Mouse (Mus musculus): ENCODE results near the gene Thbs3.

The Thbs3 gene

GRCm38 (mm10) chr3:89195979-89196877 lies 18.8 kb upstream of the Thbs3 start:
- peak; percentile 91 to 92 for DNase-seq (ENCODE audit: low spot score in 2 of 2)

- no peak for DNase-seq (ENCODE audit: low spot score in 2 of 2)
These were observed 15.1 kb upstream of the Thbs3 start for GRCm38 (mm10) chr3:89199839-89200238.

GRCm38 (mm10) chr3:89202253-89203141 lies 12.5 kb upstream of the Thbs3 start, which contains the start of gene Gba:
Gene Gba, plus strand, starts transcription at chr3:89202928.
- DNase-seq (ENCODE audit: low spot score in 2 of 2), result peak; percentile 93

GRCm38 (mm10) chr3:89203142-89203514 lies 11.9 kb upstream of the Thbs3 start:
- DNase-seq (ENCODE audit: low spot score in 2 of 2), result no peak

GRCm38 (mm10) chr3:89206079-89206478 lies 8.9 kb upstream of the Thbs3 start:
- no peak for DNase-seq (ENCODE audit: low spot score in 2 of 2)

- DNase-seq (ENCODE audit: low spot score in 2 of 2), result no peak
These were observed 8.3 kb upstream of the Thbs3 start for GRCm38 (mm10) chr3:89206695-89207094.

- no peak for DNase-seq (ENCODE audit: low spot score in 2 of 2)
These were observed 6.8 kb upstream of the Thbs3 start for GRCm38 (mm10) chr3:89208075-89208657.

- DNase-seq (ENCODE audit: low spot score in 2 of 2), result no peak
These were observed 6.2 kb upstream of the Thbs3 start for GRCm38 (mm10) chr3:89208736-89209135.

GRCm38 (mm10) chr3:89209731-89210130 lies 5.2 kb upstream of the Thbs3 start:
- DNase-seq (ENCODE audit: low spot score in 2 of 2), result no peak

- DNase-seq (ENCODE audit: low spot score in 2 of 2), result no peak
These were observed 4.8 kb upstream of the Thbs3 start for GRCm38 (mm10) chr3:89210162-89210561.

- no peak for DNase-seq (ENCODE audit: low spot score in 2 of 2)
These were observed 4.2 kb upstream of the Thbs3 start for GRCm38 (mm10) chr3:89210731-89211130.

- peak; percentile 96 for DNase-seq (ENCODE audit: low spot score in 2 of 2)
These were observed 1.0 kb upstream of the Thbs3 start for GRCm38 (mm10) chr3:89213803-89214530.

- DNase-seq (ENCODE audit: low spot score in 2 of 2), result peak; percentile 92
These were observed 873 bp downstream of the Thbs3 start for GRCm38 (mm10) chr3:89215853-89216252.

- DNase-seq (ENCODE audit: low spot score in 2 of 2), result peak in 1 of 2 experiments; percentile 19
These were observed 1.4 kb downstream of the Thbs3 start for GRCm38 (mm10) chr3:89216407-89216806.

- no peak for DNase-seq (ENCODE audit: low spot score in 2 of 2)
These were observed 3.3 kb downstream of the Thbs3 start for GRCm38 (mm10) chr3:89218271-89218670.

GRCm38 (mm10) chr3:89219546-89219945 lies 4.6 kb downstream of the Thbs3 start:
- no peak for DNase-seq (ENCODE audit: low spot score in 2 of 2)

GRCm38 (mm10) chr3:89221167-89221566 lies 6.2 kb downstream of the Thbs3 start:
- no peak for DNase-seq (ENCODE audit: low spot score in 2 of 2)

GRCm38 (mm10) chr3:89224796-89225195 lies 9.8 kb downstream of the Thbs3 start:
- no peak for DNase-seq (ENCODE audit: low spot score in 2 of 2)

- no peak for DNase-seq (ENCODE audit: low spot score in 2 of 2)
These were observed 10.4 kb downstream of the Thbs3 start for GRCm38 (mm10) chr3:89225321-89225815.

GRCm38 (mm10) chr3:89225918-89226317 lies 10.9 kb downstream of the Thbs3 start:
- peak; percentile 76 to 85 for DNase-seq (ENCODE audit: low spot score in 2 of 2)

- DNase-seq (ENCODE audit: low spot score in 2 of 2), result no peak
These were observed 11.4 kb downstream of the Thbs3 start for GRCm38 (mm10) chr3:89226361-89226760.
